In the genomic region with DNA sequence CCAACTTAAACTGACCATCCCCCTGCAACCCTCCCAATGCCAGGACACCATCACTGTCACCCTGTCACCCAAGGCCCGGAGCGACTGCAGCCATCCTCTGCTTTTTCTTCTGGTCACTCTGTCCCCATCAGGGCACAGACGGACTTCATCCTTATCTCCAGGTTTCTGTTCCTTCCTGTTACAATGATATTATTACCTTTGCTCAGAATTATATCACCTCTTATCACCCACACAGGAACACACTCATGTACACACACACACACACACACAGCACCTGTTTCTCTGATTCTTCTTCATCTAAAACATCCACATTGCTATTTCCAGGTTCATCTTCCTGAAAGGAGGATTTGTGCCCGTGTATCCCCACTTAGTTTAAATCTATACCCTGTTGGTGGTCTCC, we compare ENCODE assay signal across 21 mouse cellular contexts. TPM values are rescaled to one million over a fixed set of nuclear protein-coding genes. Genes with fewer than 3 reads are reported as not detected.
DNase-seq lines count a peak whose midpoint lies in the region; ATAC-seq and TF ChIP-seq lines count a peak whose summit lies in the region.
"Had no signal": no experiment of that assay in that cellular context is flagged by ENCODE, and none has a peak within 500 bp of the region (broad histone marks: within the 10 kb centered on the region; RNA-seq: fewer than 3 reads in every experiment).

No protein-coding gene starts in this region.

- no peak overlapping the region for H3K9ac ChIP-seq in stomach, postnatal 0 days (ENCODE audit: low read length)
- H3K9ac ChIP-seq: embryonic facial prominence, embryonic 12.5 days; forebrain, embryonic 13.5 days; forebrain, embryonic 15.5 days; forebrain, postnatal 0 days had no signal

- 83% methylated on average over 4 of the region's 4 CpGs for WGBS in stomach, postnatal 0 days

- ATAC-seq in stomach, postnatal 0 days (ENCODE audit: low FRiP score, low TSS enrichment), result peak; percentile 18; the same call in 1 of the 2 replicates
- ATAC-seq in frontal cortex, adult (ENCODE audit: low TSS enrichment), result no peak
- ATAC-seq: activated CD4-positive, CD25-positive, alpha-beta regulatory T cell, adult 4 months; forebrain, embryonic 13.5 days; forebrain, embryonic 15.5 days; forebrain, postnatal 0 days; Patski had no signal

- H3K27me3 ChIP-seq in stomach, postnatal 0 days (ENCODE audit: control insufficient read depth, insufficient read depth, low read length), result no peaks in the 10 kb centered on the region
- H3K27me3 ChIP-seq: embryonic facial prominence, embryonic 12.5 days; forebrain, embryonic 13.5 days; forebrain, embryonic 15.5 days; Patski had no signal

- H3K4me2 ChIP-seq in stomach, postnatal 0 days (replicated peaks; ENCODE audit: low read depth), result no peak overlapping the region
- H3K4me2 ChIP-seq: embryonic facial prominence, embryonic 12.5 days; forebrain, embryonic 13.5 days; forebrain, embryonic 15.5 days had no signal

- TF ChIP-seq CTCF in gastrocnemius, adult 2 months (IDR thresholded peaks at IDR 0.05), result no peak
- TF ChIP-seq CTCF in stomach, postnatal 0 days (IDR thresholded peaks at IDR 0.05; ENCODE audit: low read depth), result no peak

- H3K9me3 ChIP-seq in stomach, postnatal 0 days (ENCODE audit: control insufficient read depth, low read length), result no peaks in the 10 kb centered on the region
- H3K9me3 ChIP-seq: embryonic facial prominence, embryonic 10.5 days; embryonic facial prominence, embryonic 12.5 days; forebrain, embryonic 13.5 days; forebrain, embryonic 15.5 days had no signal

- peak overlapping the region; percentile 69; the same call in 1 of the 2 replicates for H3K27ac ChIP-seq in gastrocnemius, adult 2 months
- H3K27ac ChIP-seq in stomach, postnatal 0 days (replicated peaks), result no peak overlapping the region
- H3K27ac ChIP-seq: embryonic facial prominence, embryonic 10.5 days; embryonic facial prominence, embryonic 12.5 days; forebrain, embryonic 13.5 days; forebrain, embryonic 15.5 days had no signal

- TF ChIP-seq EP300 in stomach, postnatal 0 days (optimal IDR thresholded peaks at IDR 0.05), result no peak

- H3K36me3 ChIP-seq in stomach, postnatal 0 days (ENCODE audit: control insufficient read depth, insufficient read depth, low read length), result no peaks in the 10 kb centered on the region
- H3K36me3 ChIP-seq: embryonic facial prominence, embryonic 10.5 days; embryonic facial prominence, embryonic 12.5 days; forebrain, embryonic 15.5 days had no signal

- DNase-seq in gastrocnemius, adult 2 months, result no peak
- DNase-seq in gastrocnemius, postnatal 10 days, result no peak
- DNase-seq in 416B (ENCODE audit: low read depth), result peak; percentile 18
- no peak for DNase-seq in stomach, postnatal 0 days (ENCODE audit: low spot score)
- DNase-seq: adrenal gland, adult 8-10 months; adrenal gland, postnatal 14 days; adrenal gland, postnatal 36 days; cerebellum, adult 11-12 months; cerebellum, adult 2 months; cerebellum, adult 9-10 months; cerebellum, postnatal 10 days; cerebellum, postnatal 25 days; forebrain, postnatal 0 days had no signal

- H3K4me3 ChIP-seq in gastrocnemius, adult 2 months, result no peak overlapping the region
- H3K4me3 ChIP-seq in stomach, postnatal 0 days (ENCODE audit: low read depth, low read length), result no peak overlapping the region
- H3K4me3 ChIP-seq: embryonic facial prominence, embryonic 10.5 days; embryonic facial prominence, embryonic 12.5 days; forebrain, embryonic 13.5 days; forebrain, embryonic 15.5 days had no signal

- intact Hi-C loops in gastrocnemius, adult 2 months (cut with DNase I), result no loop called here

- no peaks in the 10 kb centered on the region for H3K4me1 ChIP-seq in stomach, postnatal 0 days (replicated peaks; ENCODE audit: control insufficient read depth, insufficient read depth)
- H3K4me1 ChIP-seq: embryonic facial prominence, embryonic 10.5 days; embryonic facial prominence, embryonic 12.5 days; forebrain, embryonic 13.5 days; forebrain, embryonic 15.5 days had no signal

RNA-seq across cellular contexts. Expression of a gene that starts 7.5 kb away (rescaled TPM):
- 10 to 100 TPM; 19.0 to 29.6 TPM for total RNA-seq in gastrocnemius, adult 2 months (2021)
- total RNA-seq in gastrocnemius, postnatal 10 days (2021), result 10 to 100 TPM; 30.3 to 33.9 TPM
- polyA plus RNA-seq in stomach, postnatal 0 days (2015; fragmentation: Nextera tagmentation; extraction: Ambion mirVana), result 10.7 and 11.5 TPM in 2 replicates
- polyA plus RNA-seq: activated CD4-positive, CD25-positive, alpha-beta regulatory T cell, adult 4 months had no signal

RNA-seq across cellular contexts. Expression of a gene that starts 54.7 kb away (rescaled TPM):
- total RNA-seq in gastrocnemius, adult 2 months (2021), result not detected
- not detected for total RNA-seq in gastrocnemius, postnatal 10 days (2021)
- polyA plus RNA-seq in stomach, postnatal 0 days (2015; fragmentation: Nextera tagmentation; extraction: Ambion mirVana), result 0.12 and 0.27 TPM in 2 replicates
- total RNA-seq: adrenal gland, adult 18-20 months; adrenal gland, adult 8-10 months; adrenal gland, postnatal 14 days had no signal
- polyA plus RNA-seq: activated CD4-positive, CD25-positive, alpha-beta regulatory T cell, adult 4 months; embryonic facial prominence, embryonic 10.5 days had no signal
